Mouse (Mus musculus) hindbrain, embryonic 11.5 days (tissue): ENCODE results near the gene Ccl4. TPM values are rescaled to one million over a fixed set of nuclear protein-coding genes. Genes with fewer than 3 reads are reported as not detected.

Source experiments
- ATAC-seq: fragments of 200-750 bp; cut with Nextera tagmentation; 2 replicates; pipeline ENCODE4 v1.8.0; 2017; ENCODE audit warnings: mild to moderate bottlenecking, moderate TSS enrichment, moderate library complexity; ENCODE audit not compliant: low FRiP score
- DNase-seq: peaks from one replicate; pipeline ENCODE4 v3.0.0-alpha.2; 2015; ENCODE audit warnings: low spot score
- H3K27ac ChIP-seq: fragments of 300-500 bp; sonication (generic); 2 replicates; pipeline ENCODE4 v1.5.1; 2014; ENCODE audit warnings: mild to moderate bottlenecking, low read depth, low read length
- H3K27me3 ChIP-seq: fragments of 300-500 bp; sonication (generic); 2 replicates; pipeline ENCODE4 v1.6.1; 2014; ENCODE audit warnings: mild to moderate bottlenecking, low read length, moderate library complexity, mixed read lengths; ENCODE audit not compliant: control insufficient read depth, insufficient read depth
- H3K36me3 ChIP-seq: fragments of 300-500 bp; sonication (generic); 2 replicates; pipeline ENCODE4 v1.6.1; 2014; ENCODE audit warnings: mild to moderate bottlenecking, low read length, moderate library complexity, mixed read lengths; ENCODE audit not compliant: control insufficient read depth, insufficient read depth
- H3K4me1 ChIP-seq: fragments of 300-500 bp; sonication (generic); replicated peaks from 2 replicates; pipeline ENCODE4 v1.6.1; 2014; ENCODE audit warnings: low read length, mixed read lengths; ENCODE audit not compliant: control insufficient read depth, insufficient read depth
- H3K4me2 ChIP-seq: fragments of 300-500 bp; sonication (generic); replicated peaks from 2 replicates; pipeline ENCODE4 v1.6.1; 2014; ENCODE audit warnings: mild to moderate bottlenecking, low read depth, low read length
- H3K4me3 ChIP-seq: fragments of 300-500 bp; sonication (generic); 2 replicates; pipeline ENCODE4 v1.5.1; 2014; ENCODE audit warnings: low read depth, low read length
- H3K9ac ChIP-seq: fragments of 300-500 bp; sonication (generic); 2 replicates; pipeline ENCODE4 v1.6.1; 2014; ENCODE audit warnings: low read depth, low read length
- H3K9me3 ChIP-seq: fragments of 300-500 bp; sonication (generic); 2 replicates; pipeline ENCODE4 v1.6.1; 2016; ENCODE audit warnings: low read length; ENCODE audit not compliant: control insufficient read depth
- WGBS: fragments of 180-500 bp; shearing (Covaris S2); extraction: QIAGEN DNeasy Blood & Tissue Kit; methylation state at CpG from one replicate; pipeline ENCODE4 v1.1.7; 2014; 5-methylcytosine and 5-hydroxymethylcytosine counted together
- polyA plus RNA-seq: library from polyadenylated mRNA; unstranded; fragments of >200 nt; fragmentation: Nextera tagmentation; extraction: Ambion mirVana; gene quantifications from 2 replicates; pipeline ENCODE4 v1.2.1, GENCODE M21; 2014

The Ccl4 gene
- polyA plus RNA-seq, result 0.28 and 0.49 TPM in 2 replicates

- H3K4me3 ChIP-seq, result no peak within 1 kb of the TSS
- no peaks in the 10 kb centered on the region for H3K9me3 ChIP-seq
- H3K36me3 ChIP-seq, result no peaks in the 10 kb centered on the region
- 78% methylated on average over 6 of the region's 6 CpGs for WGBS
- ATAC-seq (no peak), DNase-seq (no peak)
- H3K4me2 ChIP-seq, result no peak within 1 kb of the TSS
- H3K27ac ChIP-seq, result no peak within 1 kb of the TSS
- H3K9ac ChIP-seq, result no peak within 1 kb of the TSS
- no peaks in the 10 kb centered on the region for H3K27me3 ChIP-seq
- no peaks in the 10 kb centered on the region for H3K4me1 ChIP-seq
Measured at GRCm38 (mm10) chr11:83662204-83662603, at the start of gene Ccl4. Gene Ccl4, plus strand, starts transcription at chr11:83662584.

GRCm38 (mm10) chr11:83616586-83616985 lies 45.8 kb upstream of the Ccl4 start:
- DNase-seq, result no peak
- H3K27me3 ChIP-seq, result no peaks in the 10 kb centered on the region
- no peaks in the 10 kb centered on the region for H3K4me1 ChIP-seq
- no peaks in the 10 kb centered on the region for H3K9me3 ChIP-seq
- H3K4me2 ChIP-seq, result no peak overlapping the region
- 89% methylated on average over 1 of the region's 1 CpGs for WGBS
- no peaks in the 10 kb centered on the region for H3K36me3 ChIP-seq
- no peak overlapping the region for H3K27ac ChIP-seq
- no peak for ATAC-seq
- no peak overlapping the region for H3K4me3 ChIP-seq
- no peak overlapping the region for H3K9ac ChIP-seq

- Histone ChIP-seq H3K4me2 (no peak overlapping the region), H3K9ac (no peak overlapping the region), H3K36me3 (no peaks in the 10 kb centered on the region), H3K4me1 (no peaks in the 10 kb centered on the region), H3K27me3 (no peaks in the 10 kb centered on the region), H3K4me3 (no peak overlapping the region), H3K27ac (no peak overlapping the region), H3K9me3 (no peaks in the 10 kb centered on the region)
- ATAC-seq (no peak), DNase-seq (no peak)
- 64% methylated on average over 5 of the region's 5 CpGs for WGBS
Measured at GRCm38 (mm10) chr11:83618238-83618637, 44.1 kb upstream of the Ccl4 start.

- no peak overlapping the region for H3K4me2 ChIP-seq
- no peak overlapping the region for H3K9ac ChIP-seq
- ATAC-seq, result no peak
- H3K36me3 ChIP-seq, result no peaks in the 10 kb centered on the region
- H3K4me3 ChIP-seq, result no peak overlapping the region
- H3K27me3 ChIP-seq, result no peaks in the 10 kb centered on the region
- no peaks in the 10 kb centered on the region for H3K4me1 ChIP-seq
- H3K27ac ChIP-seq, result no peak overlapping the region
- 97% methylated on average over 1 of the region's 1 CpGs for WGBS
- DNase-seq, result no peak
- no peaks in the 10 kb centered on the region for H3K9me3 ChIP-seq
Measured at GRCm38 (mm10) chr11:83619037-83619436, 43.3 kb upstream of the Ccl4 start.

- Histone ChIP-seq H3K9me3 (no peaks in the 10 kb centered on the region), H3K27me3 (no peaks in the 10 kb centered on the region), H3K4me1 (no peaks in the 10 kb centered on the region), H3K9ac (no peak overlapping the region), H3K27ac (no peak overlapping the region), H3K4me2 (no peak overlapping the region), H3K36me3 (no peaks in the 10 kb centered on the region), H3K4me3 (no peak overlapping the region)
- no peak for DNase-seq
- ATAC-seq, result no peak
- 88% methylated on average over 3 of the region's 3 CpGs for WGBS
Measured at GRCm38 (mm10) chr11:83623586-83623985, 38.8 kb upstream of the Ccl4 start.

GRCm38 (mm10) chr11:83628808-83629207 lies 33.6 kb upstream of the Ccl4 start:
- no peaks in the 10 kb centered on the region for H3K27me3 ChIP-seq
- H3K9me3 ChIP-seq, result no peaks in the 10 kb centered on the region
- H3K9ac ChIP-seq, result no peak overlapping the region
- no peak overlapping the region for H3K4me3 ChIP-seq
- no peak overlapping the region for H3K27ac ChIP-seq
- DNase-seq (no peak), ATAC-seq (no peak)
- 89% methylated on average over 9 of the region's 9 CpGs for WGBS
- no peak overlapping the region for H3K4me2 ChIP-seq
- no peaks in the 10 kb centered on the region for H3K4me1 ChIP-seq
- no peaks in the 10 kb centered on the region for H3K36me3 ChIP-seq

- no peak for ATAC-seq
- WGBS, result 85% methylated on average over 1 of the region's 1 CpGs
Measured at GRCm38 (mm10) chr11:83630630-83631029, 31.8 kb upstream of the Ccl4 start.

GRCm38 (mm10) chr11:83631065-83631464 lies 31.3 kb upstream of the Ccl4 start:
- no peak for DNase-seq
- ATAC-seq, result no peak
- no peak overlapping the region for H3K4me3 ChIP-seq
- H3K36me3 ChIP-seq, result no peaks in the 10 kb centered on the region
- H3K9me3 ChIP-seq, result no peaks in the 10 kb centered on the region
- no peaks in the 10 kb centered on the region for H3K27me3 ChIP-seq
- H3K9ac ChIP-seq, result no peak overlapping the region
- H3K4me2 ChIP-seq, result no peak overlapping the region
- H3K27ac ChIP-seq, result no peak overlapping the region
- WGBS, result 85% methylated on average over 2 of the region's 2 CpGs
- no peaks in the 10 kb centered on the region for H3K4me1 ChIP-seq

More at GRCm38 (mm10) chr11:83630630-83631029, 31.8 kb upstream of the Ccl4 start:
- Histone ChIP-seq H3K27me3 (no peaks in the 10 kb centered on the region), H3K4me2 (no peak overlapping the region), H3K36me3 (no peaks in the 10 kb centered on the region), H3K9ac (no peak overlapping the region), H3K27ac (no peak overlapping the region), H3K4me3 (no peak overlapping the region), H3K9me3 (no peaks in the 10 kb centered on the region), H3K4me1 (no peaks in the 10 kb centered on the region)
- DNase-seq, result no peak

GRCm38 (mm10) chr11:83632744-83633143 lies 29.6 kb upstream of the Ccl4 start:
- H3K27ac ChIP-seq, result no peak overlapping the region
- no peak overlapping the region for H3K9ac ChIP-seq
- no peak for DNase-seq
- WGBS, result 69% methylated on average over 4 of the region's 4 CpGs
- no peaks in the 10 kb centered on the region for H3K9me3 ChIP-seq
- no peaks in the 10 kb centered on the region for H3K4me1 ChIP-seq
- no peak for ATAC-seq
- no peaks in the 10 kb centered on the region for H3K36me3 ChIP-seq
- H3K27me3 ChIP-seq, result no peaks in the 10 kb centered on the region
- no peak overlapping the region for H3K4me2 ChIP-seq
- H3K4me3 ChIP-seq, result no peak overlapping the region
